Mouse (Mus musculus) left cerebral cortex, postnatal 4 days (tissue): ENCODE data around the gene Elovl6. TPM values are rescaled to one million over a fixed set of nuclear protein-coding genes. Genes with fewer than 3 reads are reported as not detected.

ENCODE experiments used
- DNase-seq: peaks from one replicate; pipeline ENCODE4 v3.0.0-alpha.2; 2022
- intact Hi-C: fragments of 180-260 bp; cut with DNase I; formaldehyde crosslinking; loops from one replicate; pipeline ENCODE4 v1.15.1; 2025
- total RNA-seq, 2 experiments: library from RNA; stranded (reverse); gene quantifications; 2 replicates each; pipeline ENCODE4 v1.2.3; 2021

Gene Elovl6
- total RNA-seq, 2 experiments from 2014 or later = 51.5 to 60.3 TPM

DNA sequence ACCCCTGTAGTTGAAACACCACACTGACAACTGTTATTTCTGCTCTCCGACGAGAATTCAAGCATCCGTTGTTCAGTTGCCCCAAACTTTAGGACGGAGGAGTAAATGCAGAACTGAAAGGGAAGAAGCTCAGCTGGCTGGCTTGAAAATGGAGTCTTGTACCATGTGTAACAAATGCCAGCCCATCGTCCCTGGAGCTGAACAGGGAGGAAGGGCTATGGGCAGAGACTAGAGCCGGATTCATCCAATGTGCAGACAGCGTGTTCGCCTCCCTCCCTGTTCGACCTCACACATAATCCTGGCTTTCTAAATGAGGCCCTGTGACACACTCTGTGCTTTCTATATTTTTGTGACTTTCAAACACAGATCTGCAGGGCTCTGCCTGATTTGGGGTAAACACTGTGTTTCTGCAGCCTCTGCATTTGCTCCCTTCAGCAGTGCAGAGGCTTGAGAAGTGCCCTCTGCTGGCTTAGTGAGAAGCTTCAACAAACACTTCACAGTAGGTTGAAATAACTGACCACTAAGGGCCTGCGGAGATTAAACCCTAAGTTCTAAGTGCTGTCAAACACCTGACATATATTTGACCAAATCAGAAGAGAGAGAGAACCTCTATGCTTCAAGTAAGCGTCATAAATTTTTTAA, 102.2 kb downstream of the Elovl6 start:
- DNase-seq = no peak
- intact Hi-C loops = loop anchor here (10.0 kb wide), 1 partner anchor 100 kb away; the partner anchor contains the start of gene Elovl6

DNA sequence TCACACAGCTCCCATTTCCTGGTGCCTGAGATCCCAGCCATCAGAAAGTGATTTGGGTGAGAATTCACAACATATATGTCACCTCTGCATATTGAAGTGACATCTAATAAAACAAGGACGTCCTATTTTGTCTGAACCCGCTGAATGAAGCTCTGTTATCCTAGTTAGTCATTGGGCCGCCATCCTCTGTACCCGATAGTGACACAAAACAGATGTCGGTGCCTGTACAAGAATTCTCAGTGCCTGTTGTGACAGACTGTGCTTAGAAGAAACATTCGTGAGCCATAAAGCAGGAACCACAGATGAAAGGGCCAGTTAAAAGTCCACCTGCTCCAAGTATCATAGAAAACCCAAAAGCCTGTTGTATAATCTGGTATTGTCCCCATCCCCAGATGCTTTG, 105.3 kb downstream of the Elovl6 start:
- intact Hi-C loops = loop anchor here (10.0 kb wide), 1 partner anchor 103 kb away; the partner anchor contains the start of gene Elovl6
- no peak for DNase-seq

DNA sequence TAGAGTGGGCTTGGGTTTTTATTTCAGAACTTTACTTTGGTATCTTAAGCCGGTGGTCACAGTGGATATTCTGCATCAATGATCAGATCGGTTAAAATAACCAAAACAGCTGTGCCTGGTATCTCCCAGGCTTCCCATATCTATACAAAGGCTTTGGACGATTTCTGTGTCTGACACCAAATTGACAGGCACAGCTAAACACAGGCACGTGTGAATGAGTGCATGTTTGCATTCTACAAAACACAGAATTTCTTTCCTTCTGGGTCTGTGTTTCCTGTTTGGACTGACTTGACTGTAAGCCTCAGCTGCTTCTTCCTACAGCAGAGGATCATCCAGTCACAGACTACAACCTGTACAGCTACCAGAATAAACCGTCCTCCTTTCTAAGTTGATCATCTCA, 107.5 kb downstream of the Elovl6 start:
- intact Hi-C loops = loop anchor here (10.0 kb wide), 1 partner anchor 105 kb away; the partner anchor contains the start of gene Elovl6
- DNase-seq = no peak

DNA sequence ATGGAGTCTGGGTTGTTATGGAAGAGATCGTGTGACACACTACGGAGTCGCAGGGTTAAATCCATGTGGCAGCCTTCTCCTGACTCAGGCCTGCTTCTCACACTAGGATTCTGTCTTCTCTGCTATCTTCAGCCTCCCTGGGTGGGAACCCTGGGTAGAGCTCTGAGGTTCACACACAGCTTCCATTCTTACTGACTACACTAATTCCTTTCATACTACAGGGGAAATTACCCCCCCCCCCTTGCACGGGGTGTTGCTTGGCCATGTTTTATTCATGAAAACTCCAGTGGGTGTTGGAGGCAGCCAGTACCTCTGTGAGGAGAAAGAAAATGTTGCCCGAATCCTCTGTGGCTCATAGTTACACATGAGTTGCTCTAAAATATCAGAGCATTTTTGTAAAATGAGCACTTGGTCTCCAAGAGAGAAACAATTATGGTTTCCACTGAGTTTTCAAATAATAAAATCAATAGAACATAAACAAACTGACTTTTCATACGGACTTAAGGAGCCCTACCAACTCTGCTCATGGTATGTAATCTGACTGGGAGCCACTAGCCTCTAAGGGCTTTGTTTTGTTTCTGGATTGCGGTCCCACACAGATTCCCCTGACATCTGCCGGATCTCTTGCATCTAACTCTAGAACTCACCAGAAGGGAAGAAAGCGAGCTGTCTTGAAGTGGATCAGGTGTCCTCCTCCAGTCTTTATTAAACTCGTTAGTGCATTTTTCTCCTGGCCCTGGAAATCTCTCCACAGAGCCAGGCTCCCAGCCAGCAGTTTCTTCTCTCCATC, 108.3 kb downstream of the Elovl6 start:
- intact Hi-C loops = no loop called here
- no peak for DNase-seq

DNA sequence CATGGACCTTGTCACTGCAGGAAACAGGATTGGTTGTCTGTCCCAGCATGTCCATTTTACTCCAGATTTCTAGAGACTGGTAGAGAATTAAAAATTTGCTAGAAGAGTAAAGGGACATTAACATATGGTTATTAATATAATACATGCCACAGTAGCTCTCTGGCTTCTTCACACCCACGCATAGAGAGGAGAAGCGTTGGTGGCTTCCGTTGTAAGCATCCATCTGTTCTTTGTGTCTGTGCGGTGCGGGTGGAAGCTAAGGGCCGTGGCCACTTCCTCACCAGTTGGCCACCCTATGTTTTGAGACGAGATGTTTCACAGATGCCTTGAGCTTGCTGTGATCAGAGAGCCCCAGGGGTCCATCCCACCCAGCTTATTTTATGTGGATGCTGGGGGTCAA, 109.5 kb downstream of the Elovl6 start:
- DNase-seq = no peak
- intact Hi-C loops = no loop called here

DNA sequence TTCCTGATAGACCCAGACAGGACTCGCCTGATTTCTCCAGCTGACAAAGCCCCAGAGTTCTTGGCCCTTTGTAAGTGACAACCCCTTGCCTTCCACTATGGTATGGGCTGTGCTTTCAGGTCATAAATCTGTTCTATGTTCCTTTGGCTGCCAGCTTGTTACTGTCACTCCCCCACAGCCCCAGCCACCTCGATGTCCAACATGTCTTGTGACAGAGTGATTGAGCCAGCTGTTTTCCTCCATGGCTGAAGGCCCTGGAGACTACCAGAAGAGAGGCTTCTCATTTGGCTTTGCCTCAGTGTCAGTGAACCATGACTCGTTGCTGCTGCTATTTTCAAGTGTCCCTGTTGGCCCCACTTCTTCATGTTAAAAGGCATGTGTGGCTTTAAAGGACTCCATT, 113.3 kb downstream of the Elovl6 start:
- intact Hi-C loops = no loop called here
- no peak for DNase-seq

DNA sequence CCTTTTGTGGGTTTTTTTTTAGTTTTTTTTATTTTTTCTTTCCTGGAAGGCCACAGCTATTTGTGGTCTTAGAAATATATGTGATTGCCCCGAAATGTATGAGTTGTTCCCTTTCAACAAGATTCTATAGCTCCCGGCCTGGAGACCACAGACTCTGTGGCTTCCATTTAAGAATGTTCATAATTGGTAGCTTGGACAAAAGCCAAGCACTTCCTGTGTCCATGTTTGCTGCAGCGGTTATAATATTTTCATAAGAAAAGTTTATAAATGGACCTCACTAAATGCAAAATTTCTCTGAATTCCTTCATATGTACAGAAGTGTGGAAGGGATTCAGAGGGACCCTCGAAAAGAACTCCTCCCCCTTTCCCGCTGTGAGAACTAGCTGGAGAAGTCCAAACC, 114.6 kb downstream of the Elovl6 start:
- DNase-seq = no peak
- intact Hi-C loops = no loop called here

DNA sequence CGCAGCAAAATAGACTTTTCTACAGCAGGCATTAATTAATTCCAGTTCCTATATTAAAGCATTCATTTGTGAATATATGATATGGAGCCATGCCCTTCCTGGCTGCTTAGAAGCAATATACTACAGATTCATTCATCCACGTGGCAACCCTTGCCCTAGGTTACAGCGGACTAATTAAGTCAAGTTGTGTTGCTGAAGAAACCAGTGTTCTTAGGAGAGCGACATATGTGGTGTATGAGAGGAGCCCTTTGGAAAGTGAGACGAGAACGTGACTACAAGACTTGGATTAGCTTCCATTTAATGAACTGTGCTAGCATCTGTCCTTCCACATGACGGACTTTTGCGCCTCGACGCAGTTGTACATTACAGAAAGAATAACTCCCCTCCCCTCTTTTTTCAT, 115.2 kb downstream of the Elovl6 start:
- DNase-seq = no peak
- intact Hi-C loops = no loop called here

DNA sequence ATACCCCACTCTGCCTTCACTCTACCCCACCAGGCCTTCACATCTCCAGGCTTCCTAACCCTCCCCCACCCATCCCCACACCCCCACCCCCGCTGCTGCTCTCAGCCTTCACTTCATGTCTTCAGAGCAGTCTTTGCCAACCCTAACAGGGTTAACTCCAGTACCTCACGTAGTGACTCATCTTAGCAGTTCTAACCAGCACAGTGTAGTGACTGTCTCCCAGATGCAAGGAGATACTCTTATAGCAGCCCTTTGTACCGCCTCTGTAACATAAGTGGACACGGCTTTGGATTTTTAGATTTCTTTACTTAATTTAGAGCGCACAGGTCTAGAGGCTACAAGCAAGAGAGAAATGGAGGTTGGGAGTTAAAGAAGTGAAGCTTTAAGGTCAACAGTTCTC, 116.4 kb downstream of the Elovl6 start:
- DNase-seq = no peak
- intact Hi-C loops = no loop called here

DNA sequence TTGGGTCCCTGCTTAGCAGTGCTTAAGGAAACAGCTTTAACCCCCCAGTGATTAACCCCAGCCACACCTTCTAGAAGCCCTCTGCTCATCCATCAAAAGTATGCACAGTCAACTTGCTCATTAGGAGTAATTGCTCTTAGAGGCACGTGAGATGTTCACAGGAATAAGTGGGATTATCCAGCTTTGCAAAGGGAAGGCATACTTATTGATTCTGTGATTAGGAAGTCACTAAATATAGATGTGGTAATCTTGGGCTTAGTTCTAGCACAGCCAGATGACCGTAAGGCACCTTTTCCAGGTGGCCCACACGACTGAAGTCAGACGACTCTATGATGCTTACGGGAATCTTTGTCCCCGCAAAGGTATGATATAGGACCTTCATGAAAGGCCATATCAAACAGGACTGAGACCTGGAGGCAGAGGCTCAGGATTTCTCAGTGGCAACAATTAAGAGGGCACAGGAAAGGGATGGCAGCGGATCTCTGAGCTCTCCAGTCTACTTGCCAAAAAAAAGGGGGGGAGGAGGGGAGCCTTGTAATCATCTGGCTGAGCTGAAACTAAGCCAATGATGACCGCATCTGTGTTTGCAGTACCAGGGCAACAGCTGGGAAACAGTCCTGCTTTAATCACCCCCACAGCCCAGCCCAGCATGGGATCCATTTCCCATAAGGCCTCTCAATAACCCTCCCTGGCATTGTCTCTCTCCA, 117.6 kb downstream of the Elovl6 start:
- DNase-seq = peak; percentile 26
- intact Hi-C loops = no loop called here

DNA sequence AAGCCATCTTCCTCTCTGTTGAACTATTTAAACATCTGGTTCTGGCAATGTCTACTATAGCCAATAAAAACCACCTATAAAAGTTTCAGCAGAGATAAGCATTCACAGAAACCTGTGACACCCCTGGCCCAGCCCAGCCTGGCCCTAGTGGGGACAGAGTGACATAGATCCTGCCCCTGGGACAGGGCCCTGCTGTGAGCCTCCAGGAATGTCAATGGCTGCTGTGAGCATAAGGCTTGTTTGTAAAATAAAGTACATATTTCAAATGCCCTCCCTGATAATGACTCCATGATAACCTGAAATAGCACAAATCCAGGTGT, 118.1 kb downstream of the Elovl6 start:
- DNase-seq = no peak
- intact Hi-C loops = no loop called here

DNA sequence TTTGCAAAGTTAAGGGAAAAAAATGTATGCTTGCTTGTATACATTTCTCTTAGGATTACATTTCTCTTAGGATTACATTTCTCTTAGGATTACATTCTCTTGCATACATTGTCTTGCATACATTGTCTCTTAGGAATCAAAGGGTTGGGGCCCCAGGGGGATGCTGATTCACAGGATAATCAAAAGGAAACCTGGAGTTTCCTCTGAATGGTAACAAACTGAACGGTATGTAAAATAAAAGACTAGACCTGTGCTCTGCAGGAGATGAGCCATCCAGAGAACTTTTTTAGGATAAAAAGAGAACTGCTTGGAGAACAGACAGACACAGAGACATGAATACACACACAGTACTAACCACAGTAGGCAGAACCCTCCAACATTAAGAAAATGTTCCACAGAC, 118.8 kb downstream of the Elovl6 start:
- DNase-seq = no peak
- intact Hi-C loops = no loop called here

DNA sequence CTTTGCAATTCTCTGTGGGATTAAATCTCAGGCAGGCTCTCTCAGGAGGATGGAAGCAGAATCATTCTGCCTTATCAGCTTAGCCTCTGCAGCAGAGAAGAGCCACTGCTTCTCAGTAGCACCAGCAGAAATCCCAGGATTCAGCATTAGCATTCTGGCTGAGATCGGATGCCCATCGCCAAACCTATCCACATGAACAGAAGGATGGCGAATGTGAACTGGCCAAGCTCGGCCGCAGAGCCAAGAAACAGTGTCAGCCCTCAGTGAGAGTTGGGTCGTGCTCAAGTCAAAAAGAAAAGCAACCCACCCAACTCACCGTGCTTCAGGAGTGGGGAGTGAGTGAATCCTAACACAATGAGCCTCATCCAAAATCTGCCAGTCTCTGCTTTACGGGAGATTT, 119.6 kb downstream of the Elovl6 start:
- intact Hi-C loops = no loop called here
- DNase-seq = no peak

DNA sequence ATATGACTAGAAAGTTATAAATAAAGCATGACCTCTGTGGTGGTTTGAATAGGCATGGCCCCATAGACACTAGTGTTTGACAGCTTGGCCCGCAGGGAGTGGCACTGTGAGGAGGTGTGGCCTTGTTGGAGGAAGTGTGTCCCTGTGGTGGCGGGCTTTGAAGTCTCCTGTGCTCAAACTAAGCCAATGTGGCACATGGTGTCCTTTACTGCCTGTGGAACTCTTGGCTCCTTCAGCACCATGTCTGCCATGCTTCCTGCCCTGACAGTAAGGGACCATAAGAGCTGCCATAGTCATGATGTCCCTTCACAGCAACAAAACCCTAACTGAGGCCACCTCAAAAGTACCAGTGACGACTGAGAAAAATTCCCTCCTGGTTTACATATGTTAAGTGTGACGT, 120.3 kb downstream of the Elovl6 start:
- no peak for DNase-seq
- intact Hi-C loops = no loop called here

DNA sequence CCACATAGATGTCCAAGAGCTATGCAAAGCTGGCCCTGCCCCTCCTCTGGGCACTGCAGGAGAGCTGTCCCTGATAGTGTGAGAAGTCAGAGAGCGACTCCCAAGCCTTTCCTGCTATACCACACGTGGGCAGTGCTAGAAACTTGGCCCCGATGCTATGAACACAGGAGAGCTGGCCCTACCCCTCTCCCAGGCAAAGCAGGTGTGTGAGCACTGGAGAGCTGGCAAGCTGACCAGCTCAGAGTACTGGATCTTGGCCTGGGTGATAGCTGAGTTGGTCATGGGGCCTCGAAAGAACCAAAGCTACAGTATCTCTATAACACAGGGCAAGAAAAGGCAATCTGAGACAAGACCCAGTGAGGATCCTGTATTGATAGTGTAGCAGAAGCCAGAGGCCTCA, 124.4 kb downstream of the Elovl6 start:
- intact Hi-C loops = no loop called here
- no peak for DNase-seq

DNA sequence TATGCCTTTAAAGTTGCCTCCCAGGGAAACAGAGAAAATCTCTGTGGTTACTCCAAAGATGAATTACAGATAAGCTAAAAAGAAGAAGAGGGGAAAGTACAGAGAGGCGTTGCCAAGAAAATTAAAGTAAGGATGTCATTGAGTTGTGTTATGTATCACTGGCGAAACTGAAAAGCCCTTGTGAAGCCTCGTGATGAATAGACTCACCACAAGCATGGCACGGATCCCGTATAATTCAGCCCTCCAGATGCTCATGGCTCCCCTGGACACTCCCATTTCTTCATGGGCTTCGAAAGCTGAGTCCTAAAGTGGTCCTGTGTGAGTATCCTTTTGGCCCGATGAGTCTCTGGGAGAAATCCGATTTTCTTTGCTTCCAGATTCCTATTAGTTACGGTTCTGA, 125.1 kb downstream of the Elovl6 start:
- intact Hi-C loops = no loop called here
- DNase-seq = no peak

DNA sequence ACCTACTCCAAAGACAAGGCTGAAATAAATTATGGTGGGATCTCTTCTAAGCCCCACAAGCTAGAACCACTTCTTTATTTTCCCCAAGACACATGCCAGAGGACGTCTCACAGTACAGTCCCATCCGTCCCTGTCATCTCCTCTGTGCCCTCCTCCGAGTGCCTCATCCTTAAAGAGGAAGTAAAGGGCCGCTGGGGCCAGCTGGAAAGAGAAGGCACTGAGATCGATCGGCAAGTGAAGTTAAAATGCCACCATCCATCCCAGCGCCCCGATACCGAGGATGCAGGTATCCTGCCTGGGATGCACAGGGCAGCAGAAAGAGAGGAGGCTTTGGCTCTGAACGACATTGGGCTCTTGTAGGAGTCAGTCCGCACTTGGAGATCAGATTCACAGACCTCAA, 125.6 kb downstream of the Elovl6 start:
- intact Hi-C loops = no loop called here
- DNase-seq = no peak

DNA sequence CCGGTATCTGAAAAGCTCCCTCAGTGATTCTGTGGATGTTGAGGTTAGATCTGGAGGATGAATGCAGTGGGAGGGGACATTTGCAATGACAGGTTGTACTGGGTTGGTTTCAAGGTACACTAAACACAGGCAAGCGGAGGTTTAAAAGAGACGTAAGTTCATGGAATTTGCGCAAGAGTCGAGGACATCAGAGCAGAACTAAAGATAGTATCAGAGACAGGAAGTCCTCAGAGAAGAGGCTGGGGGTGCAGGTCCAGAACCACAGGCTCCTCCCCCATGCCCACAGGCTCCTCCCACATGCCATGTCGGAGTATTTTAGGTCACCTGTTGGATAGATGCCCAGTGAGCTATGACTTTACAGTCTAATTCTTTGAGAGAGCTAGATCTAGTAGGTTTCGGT, 126.6 kb downstream of the Elovl6 start:
- intact Hi-C loops = no loop called here
- DNase-seq = no peak

DNA sequence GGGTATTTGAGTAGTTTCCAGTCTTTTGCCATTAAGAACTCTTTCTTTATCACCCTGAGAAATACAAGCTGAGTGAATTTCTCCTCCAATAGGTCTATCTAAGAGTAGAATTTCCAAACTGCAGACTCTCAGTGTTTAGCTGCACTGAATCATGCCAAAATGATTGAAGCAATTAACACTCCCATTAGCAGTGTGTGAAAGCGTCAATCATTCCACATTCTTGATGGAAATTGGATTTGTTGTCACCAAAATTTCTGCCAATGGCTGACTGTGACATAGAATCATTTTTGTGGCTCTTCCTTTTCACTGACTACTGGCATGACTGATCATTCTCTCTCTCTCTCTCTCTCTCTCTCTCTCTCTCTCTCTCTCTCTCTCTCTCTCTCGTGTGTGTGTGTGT, 131.8 kb downstream of the Elovl6 start:
- intact Hi-C loops = no loop called here
- DNase-seq = no peak

DNA sequence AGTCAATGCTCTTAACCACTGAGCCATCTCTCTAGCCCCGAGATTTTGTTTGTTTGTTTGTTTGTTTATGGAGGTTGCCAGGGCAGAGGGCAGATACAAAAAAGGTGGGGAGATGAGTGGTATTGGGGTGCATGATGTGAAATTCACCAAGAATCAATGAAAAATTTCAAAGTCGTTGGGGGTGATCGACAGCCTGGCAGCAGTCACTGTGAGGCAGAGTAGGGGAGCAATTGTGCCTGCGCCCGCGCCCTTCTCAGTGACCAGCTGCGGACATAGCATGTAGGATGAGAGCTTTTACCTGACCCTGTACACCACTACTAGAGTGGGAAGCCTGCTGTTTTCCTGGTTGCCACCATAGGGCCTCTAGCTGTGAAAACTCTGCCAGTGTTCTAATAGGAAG, 143.8 kb downstream of the Elovl6 start:
- intact Hi-C loops = no loop called here
- DNase-seq = no peak

DNA sequence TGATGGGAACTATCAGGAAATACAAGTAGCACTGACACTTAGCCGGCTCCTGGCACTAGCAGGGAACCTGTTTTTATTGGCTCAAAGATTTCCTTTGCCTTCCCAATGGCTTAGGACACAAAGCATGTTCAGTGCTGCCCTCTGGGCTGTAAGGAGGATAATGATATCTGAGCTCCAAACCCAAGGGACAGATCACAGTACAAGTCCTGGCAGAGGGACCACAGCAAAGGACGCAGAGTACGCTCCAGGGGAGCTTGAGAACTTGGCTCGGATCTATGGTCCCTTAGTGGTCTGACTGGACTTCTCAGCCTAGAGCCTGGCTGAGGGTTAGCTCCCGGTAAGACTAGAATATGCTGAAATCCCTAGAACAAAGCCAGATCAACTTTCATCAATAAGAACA, 148.1 kb downstream of the Elovl6 start:
- intact Hi-C loops = no loop called here
- DNase-seq = no peak

DNA sequence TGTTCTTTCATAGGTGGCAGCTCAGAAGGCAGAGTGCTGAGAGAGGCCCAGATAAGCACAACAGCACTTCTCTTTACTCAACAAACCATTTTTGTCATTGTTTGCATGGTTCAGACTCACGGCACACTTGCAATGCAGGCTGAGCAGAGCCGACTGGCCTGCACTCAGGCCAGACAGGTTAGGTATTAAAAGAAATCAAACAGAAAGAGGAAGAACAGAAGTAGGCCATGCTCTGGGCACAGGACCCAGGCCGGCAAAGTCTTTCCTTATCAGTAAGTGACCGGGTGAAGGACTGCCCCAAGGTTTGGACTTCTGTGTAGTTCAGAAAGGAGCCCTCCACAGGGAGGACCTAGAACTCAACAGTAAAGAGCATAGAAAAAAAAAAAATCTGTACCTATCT, 149.7 kb downstream of the Elovl6 start:
- intact Hi-C loops = no loop called here

More for the DNA sequence above, 149.7 kb downstream of the Elovl6 start:
- no peak for DNase-seq
